Comparison of ENCODE assay signal across 11 mouse cellular contexts in the genomic region with DNA sequence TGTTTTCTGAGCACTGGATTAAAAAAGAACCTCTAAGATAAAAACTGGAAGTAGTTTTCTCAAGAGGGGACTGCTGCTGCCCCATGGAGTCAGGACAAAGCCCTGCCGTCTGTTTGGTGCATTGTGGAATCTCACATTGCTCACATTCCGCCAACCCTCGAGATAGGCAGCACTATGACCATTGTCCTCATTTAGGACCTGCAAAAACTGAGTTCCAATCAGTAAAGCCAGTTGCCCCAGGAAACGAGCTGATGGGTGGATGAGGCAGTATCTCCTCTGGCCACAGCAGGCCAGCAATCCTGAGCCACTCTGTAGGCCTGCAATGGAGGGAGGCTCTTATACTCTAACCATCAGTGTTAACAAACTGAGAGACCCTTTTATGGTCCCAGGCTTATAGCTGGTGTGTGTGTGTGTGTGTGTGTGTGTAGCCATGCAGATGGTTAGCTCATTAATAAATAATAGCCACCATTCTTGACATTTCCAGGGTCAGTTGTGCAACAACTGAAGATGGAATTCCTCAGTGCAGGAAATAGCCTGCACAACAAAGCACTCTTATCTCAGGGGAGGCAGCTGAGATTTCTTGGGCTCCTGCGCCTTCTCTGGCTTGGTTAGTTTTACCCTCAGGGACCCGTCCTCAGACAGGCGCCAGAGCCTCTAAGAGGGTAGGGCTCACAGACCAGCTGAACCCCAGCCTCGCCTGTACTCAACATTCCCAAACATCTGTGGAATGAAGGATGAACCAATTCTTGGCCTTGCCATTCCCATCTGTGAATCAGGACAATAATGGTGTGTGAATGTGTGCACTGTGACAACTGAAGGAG. TPM values are rescaled to one million over a fixed set of nuclear protein-coding genes. Genes with fewer than 3 reads are reported as not detected.
DNase-seq lines count a peak whose midpoint lies in the region; ATAC-seq and TF ChIP-seq lines count a peak whose summit lies in the region.
"Had no signal": no experiment of that assay in that cellular context is flagged by ENCODE, and none has a peak within 500 bp of the region (broad histone marks: within the 10 kb centered on the region; RNA-seq: fewer than 3 reads in every experiment).

No protein-coding gene starts in this region.

- no peaks in the 10 kb centered on the region for H3K27me3 ChIP-seq in forebrain, embryonic 11.5 days (ENCODE audit: control insufficient read depth, insufficient read depth, low read length)
- no peaks in the 10 kb centered on the region for H3K27me3 ChIP-seq in forebrain, postnatal 0 days (ENCODE audit: insufficient read depth, low read length)
- no peaks in the 10 kb centered on the region for H3K27me3 ChIP-seq in midbrain, embryonic 10.5 days (ENCODE audit: low read depth, poor library complexity, severe bottlenecking)
- H3K27me3 ChIP-seq in midbrain, embryonic 15.5 days (replicated peaks) = no peaks in the 10 kb centered on the region
- no peaks in the 10 kb centered on the region for H3K27me3 ChIP-seq in heart, postnatal 0 days (ENCODE audit: control insufficient read depth, insufficient read depth, low read length)

- no peak for DNase-seq in forebrain, embryonic 11.5 days (ENCODE audit: low spot score)
- DNase-seq in forebrain, postnatal 0 days = no peak
- DNase-seq in midbrain, embryonic 10.5 days (ENCODE audit: low spot score) = peak; percentile 56
- DNase-seq in heart, postnatal 0 days (ENCODE audit: low spot score) = peak; percentile 9
- DNase-seq in retina, embryonic 14.5 days (ENCODE audit: low spot score) = peak; percentile 41
- no peak for DNase-seq in thymus, postnatal 4 days
- no peak for DNase-seq in thymus, postnatal 36 days
- DNase-seq: B cell, adult 2 months; cerebellum, adult 9-10 months; right cerebral cortex, postnatal 14 days had no signal

- no peaks in the 10 kb centered on the region for H3K9me3 ChIP-seq in forebrain, embryonic 11.5 days (ENCODE audit: control insufficient read depth, low read length)
- H3K9me3 ChIP-seq in forebrain, postnatal 0 days (ENCODE audit: low read length) = no peaks in the 10 kb centered on the region
- H3K9me3 ChIP-seq in midbrain, embryonic 10.5 days (replicated peaks) = no peaks in the 10 kb centered on the region
- H3K9me3 ChIP-seq in midbrain, embryonic 15.5 days = no peaks in the 10 kb centered on the region
- H3K9me3 ChIP-seq in heart, postnatal 0 days (replicated peaks; ENCODE audit: control insufficient read depth, low read length) = no peaks in the 10 kb centered on the region

- no peak for TF ChIP-seq CTCF in forebrain, postnatal 0 days (IDR thresholded peaks at IDR 0.05; ENCODE audit: low read depth)
- no peak for TF ChIP-seq CTCF in heart, postnatal 0 days (IDR thresholded peaks at IDR 0.05; ENCODE audit: low read depth)

- H3K27ac ChIP-seq in forebrain, embryonic 11.5 days (ENCODE audit: low read depth, low read length) = peak overlapping the region; percentile 54
- no peak overlapping the region for H3K27ac ChIP-seq in forebrain, postnatal 0 days (ENCODE audit: low read depth, low read length)
- H3K27ac ChIP-seq in midbrain, embryonic 10.5 days (replicated peaks) = peak overlapping the region; percentile 71
- no peak overlapping the region for H3K27ac ChIP-seq in midbrain, embryonic 15.5 days
- peak overlapping the region; percentile 32 for H3K27ac ChIP-seq in heart, postnatal 0 days (ENCODE audit: low read depth)

- H3K4me3 ChIP-seq in forebrain, embryonic 11.5 days (ENCODE audit: low read depth, low read length) = no peak overlapping the region
- H3K4me3 ChIP-seq in forebrain, postnatal 0 days (ENCODE audit: low read depth, low read length) = no peak overlapping the region
- H3K4me3 ChIP-seq in midbrain, embryonic 10.5 days = no peak overlapping the region
- H3K4me3 ChIP-seq in midbrain, embryonic 15.5 days = no peak overlapping the region
- H3K4me3 ChIP-seq in heart, postnatal 0 days (ENCODE audit: low read depth, low read length) = no peak overlapping the region

- ATAC-seq in forebrain, embryonic 11.5 days (replicated peaks; ENCODE audit: low FRiP score) = peak; percentile 51; the same call in 1 of the 2 replicates
- ATAC-seq in forebrain, postnatal 0 days = no peak
- ATAC-seq in midbrain, embryonic 15.5 days (replicated peaks) = no peak
- peak; percentile 49; the same call in 1 of the 2 replicates for ATAC-seq in heart, postnatal 0 days (ENCODE audit: insufficient read depth, low read depth)

- WGBS in forebrain, embryonic 11.5 days = 45% methylated on average over 8 of the region's 8 CpGs
- WGBS in forebrain, postnatal 0 days = 50% methylated on average over 8 of the region's 8 CpGs
- 48% methylated on average over 8 of the region's 8 CpGs for WGBS in midbrain, embryonic 10.5 days
- WGBS in midbrain, embryonic 15.5 days = 43% methylated on average over 8 of the region's 8 CpGs
- 25% methylated on average over 8 of the region's 8 CpGs for WGBS in heart, postnatal 0 days

- H3K4me1 ChIP-seq in forebrain, embryonic 11.5 days (replicated peaks; ENCODE audit: control insufficient read depth, insufficient read depth, low read length) = peaks cover 8% of the 10 kb centered on the region; the same call in 1 of the 2 replicates
- no peaks in the 10 kb centered on the region for H3K4me1 ChIP-seq in forebrain, postnatal 0 days (ENCODE audit: insufficient read depth)
- H3K4me1 ChIP-seq in midbrain, embryonic 10.5 days = peaks cover 36% of the 10 kb centered on the region
- H3K4me1 ChIP-seq in midbrain, embryonic 15.5 days = peaks cover 5% of the 10 kb centered on the region; the same call in 1 of the 2 replicates
- H3K4me1 ChIP-seq in heart, postnatal 0 days (ENCODE audit: control insufficient read depth, insufficient read depth) = peaks cover 20% of the 10 kb centered on the region

- H3K4me2 ChIP-seq in forebrain, embryonic 11.5 days (ENCODE audit: low read depth, low read length, severe bottlenecking) = no peak overlapping the region
- no peak overlapping the region for H3K4me2 ChIP-seq in forebrain, postnatal 0 days (ENCODE audit: low read depth)
- H3K4me2 ChIP-seq in midbrain, embryonic 15.5 days = no peak overlapping the region
- H3K4me2 ChIP-seq in heart, postnatal 0 days (ENCODE audit: low read depth, low read length) = no peak overlapping the region

- TF ChIP-seq EP300 in heart, postnatal 0 days (IDR thresholded peaks at IDR 0.05; ENCODE audit: low read depth) = no peak

- no peak overlapping the region for H3K9ac ChIP-seq in forebrain, embryonic 11.5 days (ENCODE audit: low read length)
- no peak overlapping the region for H3K9ac ChIP-seq in forebrain, postnatal 0 days
- no peak overlapping the region for H3K9ac ChIP-seq in midbrain, embryonic 15.5 days
- no peak overlapping the region for H3K9ac ChIP-seq in heart, postnatal 0 days (replicated peaks; ENCODE audit: low read depth, low read length)

- no peaks in the 10 kb centered on the region for H3K36me3 ChIP-seq in forebrain, embryonic 11.5 days (ENCODE audit: control insufficient read depth, insufficient read depth, low read length)
- H3K36me3 ChIP-seq in forebrain, postnatal 0 days (ENCODE audit: insufficient read depth) = no peaks in the 10 kb centered on the region
- no peaks in the 10 kb centered on the region for H3K36me3 ChIP-seq in midbrain, embryonic 10.5 days
- H3K36me3 ChIP-seq in midbrain, embryonic 15.5 days (replicated peaks) = no peaks in the 10 kb centered on the region
- H3K36me3 ChIP-seq in heart, postnatal 0 days (replicated peaks; ENCODE audit: control insufficient read depth, insufficient read depth, low read length) = no peaks in the 10 kb centered on the region

RNA-seq across cellular contexts. Expression of gene Mycn, which starts 52.4 kb away (rescaled TPM):
- polyA plus RNA-seq in forebrain, embryonic 11.5 days (2014; fragmentation: Nextera tagmentation; extraction: Ambion mirVana) = 144 and 155 TPM in 2 replicates
- 64.0 and 69.6 TPM in 2 replicates for total RNA-seq in forebrain, postnatal 0 days (2014; rRNA removed)
- 61.4 and 79.8 TPM in 2 replicates for polyA plus RNA-seq in forebrain, postnatal 0 days (2015; fragmentation: Nextera tagmentation; extraction: Ambion mirVana)
- polyA plus RNA-seq in midbrain, embryonic 10.5 days (2016; fragmentation: Nextera tagmentation; extraction: Ambion mirVana) = 119 and 141 TPM in 2 replicates
- polyA plus RNA-seq in midbrain, embryonic 15.5 days (2015; fragmentation: Nextera tagmentation; extraction: Ambion mirVana) = 57.8 and 64.5 TPM in 2 replicates
- total RNA-seq in heart, postnatal 0 days (2014; rRNA removed; ENCODE audit: low replicate concordance) = 9.4 and 10.5 TPM in 2 replicates
- polyA plus RNA-seq in heart, postnatal 0 days (2015; fragmentation: Nextera tagmentation; extraction: Ambion mirVana) = 8.7 and 10.7 TPM in 2 replicates

Comparison
In these comparisons a context has a peak if more than half of its experiments do, and no peak if none do; other contexts are left out.
1. ATAC-seq: peak in forebrain, embryonic 11.5 days (single experiment) and heart, postnatal 0 days (single experiment); none in forebrain, postnatal 0 days (single experiment) and midbrain, embryonic 15.5 days (single experiment).
2. H3K27ac ChIP-seq: peak in forebrain, embryonic 11.5 days (single experiment), midbrain, embryonic 10.5 days (single experiment) and heart, postnatal 0 days (single experiment); none in forebrain, postnatal 0 days (single experiment) and midbrain, embryonic 15.5 days (single experiment).
3. DNase-seq: peak in midbrain, embryonic 10.5 days (single experiment), heart, postnatal 0 days (single experiment) and retina, embryonic 14.5 days (single experiment); none in forebrain, embryonic 11.5 days (single experiment), forebrain, postnatal 0 days (single experiment), thymus, postnatal 4 days (single experiment) and thymus, postnatal 36 days (0 of 2).